Mouse (Mus musculus) midbrain, embryonic 14.5 days (tissue): ENCODE results near the gene Ppm1l. TPM values are rescaled to one million over a fixed set of nuclear protein-coding genes. Genes with fewer than 3 reads are reported as not detected.

Experiments used
- ATAC-seq: fragments of 200-750 bp; cut with Nextera tagmentation; 2 replicates; pipeline ENCODE4 v1.8.0; 2017; ENCODE audit warnings: moderate number of reproducible peaks, moderate library complexity; ENCODE audit not compliant: low FRiP score, low TSS enrichment
- DNase-seq: peaks from one replicate; pipeline ENCODE4 v3.0.0-alpha.2; 2015
- H3K27ac ChIP-seq: fragments of 300-500 bp; sonication (generic); replicated peaks from 2 replicates; pipeline ENCODE4 v1.5.1; 2014; ENCODE audit warnings: mild to moderate bottlenecking, low read depth, low read length, moderate library complexity
- H3K27me3 ChIP-seq: fragments of 300-500 bp; sonication (generic); 2 replicates; pipeline ENCODE4 v1.6.1; 2014; ENCODE audit warnings: low read length, control low read depth, mixed read lengths; ENCODE audit not compliant: control insufficient read depth, insufficient read depth
- H3K36me3 ChIP-seq: fragments of 300-500 bp; sonication (generic); 2 replicates; pipeline ENCODE4 v1.6.1; 2014; ENCODE audit warnings: low read length, control low read depth; ENCODE audit not compliant: control insufficient read depth, insufficient read depth
- H3K4me1 ChIP-seq: fragments of 300-500 bp; sonication (generic); 2 replicates; pipeline ENCODE4 v1.6.1; 2014; ENCODE audit warnings: mild to moderate bottlenecking, antibody characterized with exemption, low read length, control low read depth; ENCODE audit not compliant: control insufficient read depth, insufficient read depth
- H3K4me2 ChIP-seq: fragments of 300-500 bp; sonication (generic); 2 replicates; pipeline ENCODE4 v1.6.1; 2014; ENCODE audit warnings: mild to moderate bottlenecking, low read length, moderate library complexity
- H3K4me3 ChIP-seq: fragments of 300-500 bp; sonication (generic); replicated peaks from 2 replicates; pipeline ENCODE4 v1.5.1; 2014; ENCODE audit warnings: low read depth, low read length
- H3K9ac ChIP-seq: fragments of 300-500 bp; sonication (generic); replicated peaks from 2 replicates; pipeline ENCODE4 v1.6.1; 2014; ENCODE audit warnings: mild to moderate bottlenecking, low read length, moderate library complexity
- H3K9me3 ChIP-seq: fragments of 300-500 bp; sonication (generic); 2 replicates; pipeline ENCODE4 v1.6.1; 2016; ENCODE audit warnings: low read length, control low read depth, mixed read lengths; ENCODE audit not compliant: control insufficient read depth
- WGBS: fragments of 180-500 bp; shearing (Covaris S2); extraction: QIAGEN DNeasy Blood & Tissue Kit; methylation state at CpG from one replicate; pipeline ENCODE4 v1.1.7; 2014; 5-methylcytosine and 5-hydroxymethylcytosine counted together
- polyA plus RNA-seq: library from polyadenylated mRNA; unstranded; fragments of >200 nt; fragmentation: Nextera tagmentation; extraction: Ambion mirVana; gene quantifications from 2 replicates; pipeline ENCODE4 v1.2.1, GENCODE M21; 2014

Gene Ppm1l
- polyA plus RNA-seq = 20.4 and 26.2 TPM in 2 replicates

- peak; percentile 98 for ATAC-seq
- peak; percentile 98 for DNase-seq
- Histone ChIP-seq H3K4me1 (peaks cover 23% of the 10 kb centered on the region), H3K36me3 (no peaks in the 10 kb centered on the region), H3K27me3 (no peaks in the 10 kb centered on the region), H3K4me3 (peak within 1 kb of the TSS; percentile 86), H3K27ac (peak within 1 kb of the TSS; percentile 93), H3K9me3 (no peaks in the 10 kb centered on the region), H3K9ac (peak within 1 kb of the TSS; percentile 92), H3K4me2 (peak within 1 kb of the TSS; percentile 89)
- WGBS = under 1% methylated on average over 74 of the region's 80 CpGs
These were observed at the start of gene Ppm1l for GRCm38 (mm10) chr3:69316391-69317195. TSS of gene Ppm1l (plus strand) at chr3:69316861.

GRCm38 (mm10) chr3:69271812-69272211 lies 44.8 kb upstream of the Ppm1l start:
- Histone ChIP-seq H3K4me1 (peaks cover 3% of the 10 kb centered on the region), H3K27me3 (no peaks in the 10 kb centered on the region), H3K27ac (no peak overlapping the region), H3K36me3 (no peaks in the 10 kb centered on the region), H3K9me3 (no peaks in the 10 kb centered on the region), H3K4me3 (no peak overlapping the region), H3K4me2 (no peak overlapping the region), H3K9ac (no peak overlapping the region)
- no peak for DNase-seq
- no peak for ATAC-seq
- 75% methylated on average over 7 of the region's 7 CpGs for WGBS

DNA sequence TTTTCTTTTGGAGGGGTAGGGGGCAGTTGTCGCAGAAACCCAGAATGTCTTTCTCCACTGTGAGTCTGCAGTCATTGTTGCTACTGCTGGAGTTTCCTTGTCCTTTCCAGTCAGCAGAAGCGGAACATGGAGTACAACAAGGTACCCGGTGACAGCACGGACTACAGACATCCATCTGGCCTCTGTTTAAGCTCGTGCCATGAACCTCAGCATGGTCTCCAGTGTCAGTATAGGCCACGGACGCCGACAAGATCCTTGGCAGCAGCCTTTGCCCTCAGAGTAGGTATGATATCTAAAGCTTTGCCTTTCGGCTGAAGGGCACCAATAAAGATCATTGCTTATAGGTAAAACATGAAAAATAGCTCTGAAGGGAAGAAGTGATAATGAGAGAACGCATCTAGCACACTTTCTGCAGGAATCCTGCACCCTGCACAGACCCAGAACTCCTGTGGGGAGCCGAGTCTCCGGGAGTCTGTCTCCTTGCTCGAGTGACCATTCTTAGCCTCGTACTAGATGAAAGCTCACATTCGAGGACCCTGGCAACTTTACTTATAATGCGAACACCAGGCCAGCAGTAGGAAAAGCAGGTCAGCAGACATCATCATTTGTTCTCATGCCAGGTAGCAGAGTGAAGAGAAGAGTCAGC lies 42.5 kb upstream of the Ppm1l start:
- peak overlapping the region; percentile 23; the same call in 1 of the 2 replicates for H3K9ac ChIP-seq
- no peaks in the 10 kb centered on the region for H3K36me3 ChIP-seq
- WGBS = 85% methylated on average over 16 of the region's 16 CpGs
- DNase-seq (no peak), ATAC-seq (peak; percentile 49)
- peak overlapping the region; percentile 17; the same call in 1 of the 2 replicates for H3K4me2 ChIP-seq
- peak overlapping the region; percentile 52 for H3K27ac ChIP-seq
- H3K4me1 ChIP-seq = peaks cover 3% of the 10 kb centered on the region
- H3K9me3 ChIP-seq = no peaks in the 10 kb centered on the region
- no peaks in the 10 kb centered on the region for H3K27me3 ChIP-seq
- H3K4me3 ChIP-seq = no peak overlapping the region

- peak overlapping the region; percentile 52 for H3K27ac ChIP-seq
These were observed 41.9 kb upstream of the Ppm1l start for GRCm38 (mm10) chr3:69274664-69275312.

DNA sequence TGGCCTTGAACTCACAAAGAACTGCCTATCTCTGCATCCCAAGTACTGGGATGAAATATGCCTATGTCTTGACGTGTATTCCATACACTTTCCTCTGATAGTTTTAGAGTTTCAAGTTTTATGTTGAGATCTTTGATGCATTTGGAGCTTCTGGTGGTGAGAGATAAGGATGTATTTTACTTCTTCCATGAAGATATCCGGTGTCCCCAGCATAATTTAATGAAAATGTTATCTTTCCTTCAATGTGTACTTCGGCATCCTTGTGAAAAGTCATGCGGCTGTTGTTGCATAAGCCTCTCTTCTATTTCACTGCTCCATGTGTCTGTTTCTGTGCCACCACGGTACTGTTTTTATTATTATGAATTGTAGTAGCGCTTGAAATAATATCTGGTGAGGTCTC lies 38.0 kb upstream of the Ppm1l start:
- H3K27me3 ChIP-seq = no peaks in the 10 kb centered on the region
- H3K9ac ChIP-seq = no peak overlapping the region
- H3K36me3 ChIP-seq = no peaks in the 10 kb centered on the region
- H3K4me2 ChIP-seq = no peak overlapping the region
- ATAC-seq (no peak), DNase-seq (no peak)
- no peak overlapping the region for H3K27ac ChIP-seq
- no peak overlapping the region for H3K4me3 ChIP-seq
- 89% methylated on average over 6 of the region's 6 CpGs for WGBS
- no peaks in the 10 kb centered on the region for H3K9me3 ChIP-seq
- H3K4me1 ChIP-seq = peaks cover 3% of the 10 kb centered on the region

More at GRCm38 (mm10) chr3:69274664-69275312, 41.9 kb upstream of the Ppm1l start:
- Histone ChIP-seq H3K4me3 (no peak overlapping the region), H3K4me1 (peaks cover 3% of the 10 kb centered on the region), H3K9me3 (no peaks in the 10 kb centered on the region), H3K27me3 (no peaks in the 10 kb centered on the region), H3K36me3 (no peaks in the 10 kb centered on the region), H3K4me2 (peak overlapping the region; percentile 17; the same call in 1 of the 2 replicates), H3K9ac (peak overlapping the region; percentile 23; the same call in 1 of the 2 replicates)
- DNase-seq (peak; percentile 81), ATAC-seq (peak; percentile 86)
- 44% methylated on average over 15 of the region's 15 CpGs for WGBS

- no peak overlapping the region for H3K27ac ChIP-seq
- H3K9ac ChIP-seq = no peak overlapping the region
- H3K4me2 ChIP-seq = no peak overlapping the region
- H3K4me3 ChIP-seq = no peak overlapping the region
- H3K9me3 ChIP-seq = no peaks in the 10 kb centered on the region
- no peaks in the 10 kb centered on the region for H3K4me1 ChIP-seq
- ATAC-seq = no peak
- WGBS = 85% methylated on average over 9 of the region's 9 CpGs
- no peaks in the 10 kb centered on the region for H3K27me3 ChIP-seq
- no peaks in the 10 kb centered on the region for H3K36me3 ChIP-seq
- no peak for DNase-seq
These were observed 34.3 kb upstream of the Ppm1l start for GRCm38 (mm10) chr3:69282406-69282805.

DNA sequence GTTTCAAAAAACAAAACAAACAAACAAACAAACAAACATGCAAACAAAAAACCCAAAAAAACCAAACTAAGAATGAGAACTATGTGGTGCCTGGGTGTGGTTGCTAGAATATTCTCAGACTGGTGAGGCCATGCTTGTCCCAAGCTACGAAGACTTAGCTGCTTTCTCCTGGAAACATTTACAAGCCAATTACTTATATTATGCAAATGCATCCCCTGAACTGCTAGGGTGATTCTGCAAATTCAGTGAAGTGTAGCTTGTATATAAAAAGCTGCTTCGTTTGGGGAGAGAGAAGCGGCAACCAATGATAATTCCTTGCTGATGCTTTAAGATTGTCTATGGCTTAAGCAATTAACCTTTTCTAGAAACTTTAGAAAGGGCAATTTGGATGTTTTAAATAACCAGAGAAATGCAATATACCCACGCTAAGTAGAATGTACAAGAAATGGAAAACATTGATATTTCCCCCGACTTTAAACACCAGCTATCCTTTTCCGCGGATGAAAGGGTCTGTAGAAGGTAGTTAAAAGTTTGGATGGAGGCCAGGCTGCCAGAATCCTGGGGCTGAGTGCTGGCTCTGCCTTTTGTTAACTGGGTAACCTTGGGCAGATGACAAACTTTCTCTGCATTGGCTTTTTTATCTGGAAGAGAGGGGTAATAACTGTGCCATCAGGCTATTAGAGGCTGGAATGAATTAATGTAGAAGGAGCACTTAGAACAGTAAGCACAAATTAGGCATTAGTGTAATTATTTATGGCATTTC lies 33.4 kb upstream of the Ppm1l start:
- no peak overlapping the region for H3K9ac ChIP-seq
- no peaks in the 10 kb centered on the region for H3K36me3 ChIP-seq
- WGBS = 55% methylated on average over 7 of the region's 7 CpGs
- no peaks in the 10 kb centered on the region for H3K9me3 ChIP-seq
- ATAC-seq (no peak), DNase-seq (peak; percentile 37)
- no peak overlapping the region for H3K4me3 ChIP-seq
- H3K27me3 ChIP-seq = no peaks in the 10 kb centered on the region
- no peak overlapping the region for H3K27ac ChIP-seq
- no peak overlapping the region for H3K4me2 ChIP-seq
- H3K4me1 ChIP-seq = no peaks in the 10 kb centered on the region

- Histone ChIP-seq H3K27ac (no peak overlapping the region), H3K27me3 (no peaks in the 10 kb centered on the region), H3K36me3 (no peaks in the 10 kb centered on the region), H3K9me3 (no peaks in the 10 kb centered on the region), H3K4me2 (no peak overlapping the region), H3K4me1 (no peaks in the 10 kb centered on the region), H3K9ac (no peak overlapping the region), H3K4me3 (no peak overlapping the region)
- WGBS = 81% methylated on average over 14 of the region's 14 CpGs
- ATAC-seq (no peak), DNase-seq (peak; percentile 46)
These were observed 26.8 kb upstream of the Ppm1l start for GRCm38 (mm10) chr3:69289833-69290232.
